In the genomic region with DNA sequence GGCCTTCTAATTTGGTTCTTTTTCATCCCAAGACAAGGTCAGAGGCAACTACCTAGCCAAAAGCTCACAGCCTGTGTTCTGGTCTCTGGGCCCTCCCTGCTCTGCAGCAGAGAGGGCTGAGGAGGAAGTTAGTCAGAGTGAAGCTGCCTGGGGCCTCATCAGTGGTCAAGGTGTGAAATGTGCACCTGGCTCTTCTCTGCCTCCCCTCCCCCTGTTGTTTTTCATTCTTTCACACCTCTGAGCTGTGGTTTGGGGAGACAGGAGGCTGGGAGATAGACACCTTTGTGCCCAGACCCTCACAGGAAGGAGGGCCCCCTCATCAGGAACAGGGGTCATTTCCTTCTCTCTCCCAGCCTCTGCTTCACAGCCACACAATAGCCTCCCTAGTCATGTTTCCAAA, we compare ENCODE assay signal across 25 mouse cellular contexts. TPM values are rescaled to one million over a fixed set of nuclear protein-coding genes. Genes with fewer than 3 reads are reported as not detected.
DNase-seq lines count a peak whose midpoint lies in the region; ATAC-seq and TF ChIP-seq lines count a peak whose summit lies in the region.
"Had no signal": no experiment of that assay in that cellular context is flagged by ENCODE, and none has a peak within 500 bp of the region (broad histone marks: within the 10 kb centered on the region; RNA-seq: fewer than 3 reads in every experiment).

No protein-coding gene starts in this region.

- DNase-seq in A20 (ENCODE audit: low read depth, low spot score), result peak; percentile 68
- peak; percentile 81 for DNase-seq in induced T-regulatory cell, adult 2 months (ENCODE audit: low read depth)
- DNase-seq in forebrain, embryonic 11.5 days (ENCODE audit: low spot score), result no peak
- no peak for DNase-seq in hindbrain, embryonic 14.5 days (ENCODE audit: low spot score)
- DNase-seq: adrenal gland, adult 8-10 months; adrenal gland, postnatal 36 days; cerebellum, adult 2 months; cerebellum, postnatal 14 days; embryo, embryonic 11 days; gastrocnemius, postnatal 14 days; heart, adult 2 months; heart, postnatal 14 days had no signal

- no peaks in the 10 kb centered on the region for H3K9me3 ChIP-seq in forebrain, embryonic 11.5 days (ENCODE audit: control insufficient read depth, low read length)
- H3K9me3 ChIP-seq in hindbrain, embryonic 14.5 days (ENCODE audit: control insufficient read depth, low read length), result no peaks in the 10 kb centered on the region
- H3K9me3 ChIP-seq in kidney, embryonic 14.5 days (ENCODE audit: control insufficient read depth, low read length), result no peaks in the 10 kb centered on the region
- H3K9me3 ChIP-seq: embryonic facial prominence, embryonic 15.5 days; forebrain, embryonic 10.5 days; heart, embryonic 15.5 days; hindbrain, embryonic 13.5 days had no signal

- no peak overlapping the region for H3K4me2 ChIP-seq in forebrain, embryonic 11.5 days (ENCODE audit: low read depth, low read length, severe bottlenecking)
- no peak overlapping the region for H3K4me2 ChIP-seq in hindbrain, embryonic 14.5 days (replicated peaks)
- H3K4me2 ChIP-seq in kidney, embryonic 14.5 days (replicated peaks; ENCODE audit: low read depth, low read length), result no peak overlapping the region
- H3K4me2 ChIP-seq: embryonic facial prominence, embryonic 15.5 days; heart, embryonic 11.5 days; heart, embryonic 15.5 days; hindbrain, embryonic 13.5 days had no signal

- H3K9ac ChIP-seq in forebrain, embryonic 11.5 days (ENCODE audit: low read length), result no peak overlapping the region
- no peak overlapping the region for H3K9ac ChIP-seq in hindbrain, embryonic 14.5 days
- H3K9ac ChIP-seq in kidney, embryonic 14.5 days (ENCODE audit: low read depth, low read length), result no peak overlapping the region
- H3K9ac ChIP-seq: embryonic facial prominence, embryonic 15.5 days; heart, embryonic 15.5 days; hindbrain, embryonic 13.5 days had no signal

- H3K27me3 ChIP-seq in small intestine, adult 2 months (ENCODE audit: control insufficient read depth, insufficient read depth, low read length), result no peaks in the 10 kb centered on the region
- peaks cover 4% of the 10 kb centered on the region; the same call in 1 of the 2 replicates for H3K27me3 ChIP-seq in forebrain, embryonic 11.5 days (ENCODE audit: control insufficient read depth, insufficient read depth, low read length)
- H3K27me3 ChIP-seq in hindbrain, embryonic 14.5 days (ENCODE audit: control insufficient read depth, insufficient read depth, low read length), result peaks cover 5% of the 10 kb centered on the region; the same call in 1 of the 2 replicates
- no peaks in the 10 kb centered on the region for H3K27me3 ChIP-seq in kidney, embryonic 14.5 days (ENCODE audit: control insufficient read depth, insufficient read depth, low read length)

- no peak overlapping the region for H3K4me3 ChIP-seq in small intestine, adult 2 months (ENCODE audit: low read depth, low read length)
- no peak overlapping the region for H3K4me3 ChIP-seq in forebrain, embryonic 11.5 days (ENCODE audit: low read depth, low read length)
- no peak overlapping the region for H3K4me3 ChIP-seq in hindbrain, embryonic 14.5 days (replicated peaks; ENCODE audit: low read length)
- H3K4me3 ChIP-seq in kidney, embryonic 14.5 days (ENCODE audit: low read length), result no peak overlapping the region
- H3K4me3 ChIP-seq: embryonic facial prominence, embryonic 15.5 days; erythroblast, embryonic 14.5 days; forebrain, embryonic 10.5 days; heart, adult 2 months; heart, embryonic 15.5 days; hindbrain, embryonic 13.5 days had no signal

- H3K36me3 ChIP-seq in small intestine, adult 2 months (ENCODE audit: control insufficient read depth, insufficient read depth, low read length), result no peaks in the 10 kb centered on the region
- H3K36me3 ChIP-seq in forebrain, embryonic 11.5 days (ENCODE audit: control insufficient read depth, insufficient read depth, low read length), result no peaks in the 10 kb centered on the region
- H3K36me3 ChIP-seq in hindbrain, embryonic 14.5 days (replicated peaks; ENCODE audit: control insufficient read depth, insufficient read depth), result no peaks in the 10 kb centered on the region
- H3K36me3 ChIP-seq in kidney, embryonic 14.5 days (ENCODE audit: control insufficient read depth, insufficient read depth, low read length), result no peaks in the 10 kb centered on the region
- H3K36me3 ChIP-seq: embryonic facial prominence, embryonic 15.5 days; forebrain, embryonic 10.5 days; heart, embryonic 15.5 days; hindbrain, embryonic 13.5 days had no signal

- H3K4me1 ChIP-seq in small intestine, adult 2 months (ENCODE audit: control insufficient read depth, insufficient read depth, insufficient read length, low read length), result peaks cover 5% of the 10 kb centered on the region; the same call in 1 of the 2 replicates
- H3K4me1 ChIP-seq in forebrain, embryonic 11.5 days (replicated peaks; ENCODE audit: control insufficient read depth, insufficient read depth, low read length), result no peaks in the 10 kb centered on the region
- H3K4me1 ChIP-seq in hindbrain, embryonic 14.5 days (replicated peaks; ENCODE audit: control insufficient read depth, insufficient read depth, low read length), result no peaks in the 10 kb centered on the region
- no peaks in the 10 kb centered on the region for H3K4me1 ChIP-seq in kidney, embryonic 14.5 days (ENCODE audit: control insufficient read depth, insufficient read depth, low read length)
- H3K4me1 ChIP-seq: hindbrain, embryonic 13.5 days had no signal

- ATAC-seq in CD4-positive, CD25-positive, alpha-beta regulatory T cell, adult 4 months, result peak; percentile 69
- no peak for ATAC-seq in forebrain, embryonic 11.5 days (replicated peaks; ENCODE audit: low FRiP score)
- no peak for ATAC-seq in hindbrain, embryonic 14.5 days (ENCODE audit: low FRiP score)
- ATAC-seq in kidney, embryonic 14.5 days (ENCODE audit: low FRiP score, low TSS enrichment), result no peak
- ATAC-seq: forebrain, embryonic 16.5 days; Patski had no signal

- TF ChIP-seq POLR2A in small intestine, adult 2 months (IDR thresholded peaks at IDR 0.05; ENCODE audit: low read depth, low read length), result no peak

- peak overlapping the region; percentile 55 for H3K27ac ChIP-seq in small intestine, adult 2 months (ENCODE audit: insufficient read depth, low read depth, low read length)
- no peak overlapping the region for H3K27ac ChIP-seq in forebrain, embryonic 11.5 days (ENCODE audit: low read depth, low read length)
- no peak overlapping the region for H3K27ac ChIP-seq in hindbrain, embryonic 14.5 days
- no peak overlapping the region for H3K27ac ChIP-seq in kidney, embryonic 14.5 days (ENCODE audit: low read depth, low read length)
- H3K27ac ChIP-seq: embryonic facial prominence, embryonic 15.5 days; forebrain, embryonic 10.5 days; heart, adult 2 months; heart, embryonic 15.5 days; hindbrain, embryonic 13.5 days had no signal

- TF ChIP-seq CTCF in small intestine, adult 2 months (IDR thresholded peaks at IDR 0.05; ENCODE audit: extremely low read depth, insufficient read length, insufficient replicate concordance, low read depth, low read length), result no peak

RNA-seq across cellular contexts. Expression of gene Cxcr3, which starts 3.1 kb away (rescaled TPM):
- polyA plus RNA-seq in CD4-positive, CD25-positive, alpha-beta regulatory T cell, adult 4 months (2017; shearing (Covaris generic)), result 100 to 1,000 TPM; 155 to 211 TPM
- polyA plus RNA-seq in small intestine, adult 2 months (2012; rRNA removed), result 6.7 and 7.4 TPM in 2 replicates
- 0.11 TPM in 1 of 2 replicates, not detected in the other for polyA plus RNA-seq in forebrain, embryonic 11.5 days (2014; fragmentation: Nextera tagmentation; extraction: Ambion mirVana)
- polyA plus RNA-seq in hindbrain, embryonic 14.5 days (2014; fragmentation: Nextera tagmentation; extraction: Ambion mirVana), result 0.20 TPM in 1 of 2 replicates, not detected in the other
- polyA plus RNA-seq in kidney, embryonic 14.5 days (2014; fragmentation: Nextera tagmentation; extraction: Ambion mirVana), result 0.39 TPM in 1 of 2 replicates, not detected in the other
- polyA plus RNA-seq: erythroblast, embryonic 14.5 days; forebrain, embryonic 16.5 days; heart, embryonic 11.5 days; Patski had no signal

RNA-seq across cellular contexts. Expression of gene Gm4779, which starts 57.0 kb away (rescaled TPM):
- 1 to 10 TPM in 1 of 2 experiments, not detected in 1; 1.4 TPM for polyA plus RNA-seq in CD4-positive, CD25-positive, alpha-beta regulatory T cell, adult 4 months (2017; shearing (Covaris generic))
- polyA plus RNA-seq in small intestine, adult 2 months (2012; rRNA removed), result not detected in 2 replicates
- not detected in 2 replicates for polyA plus RNA-seq in forebrain, embryonic 11.5 days (2014; fragmentation: Nextera tagmentation; extraction: Ambion mirVana)
- not detected in 2 replicates for polyA plus RNA-seq in hindbrain, embryonic 14.5 days (2014; fragmentation: Nextera tagmentation; extraction: Ambion mirVana)
- 0.56 and 0.81 TPM in 2 replicates for polyA plus RNA-seq in kidney, embryonic 14.5 days (2014; fragmentation: Nextera tagmentation; extraction: Ambion mirVana)
- polyA plus RNA-seq: embryonic facial prominence, embryonic 11.5 days; erythroblast, embryonic 14.5 days; forebrain, embryonic 10.5 days; forebrain, embryonic 16.5 days; heart, adult 2 months; hindbrain, embryonic 13.5 days; Patski had no signal

RNA-seq across cellular contexts. Expression of gene 8030474K03Rik, which starts 57.3 kb away (rescaled TPM):
- 1 to 10 TPM in 1 of 2 experiments, not detected in 1; 2.6 TPM for polyA plus RNA-seq in CD4-positive, CD25-positive, alpha-beta regulatory T cell, adult 4 months (2017; shearing (Covaris generic))
- 0.13 TPM in 1 of 2 replicates, not detected in the other for polyA plus RNA-seq in small intestine, adult 2 months (2012; rRNA removed)
- not detected in 2 replicates for polyA plus RNA-seq in forebrain, embryonic 11.5 days (2014; fragmentation: Nextera tagmentation; extraction: Ambion mirVana)
- not detected in 2 replicates for polyA plus RNA-seq in hindbrain, embryonic 14.5 days (2014; fragmentation: Nextera tagmentation; extraction: Ambion mirVana)
- 0.26 and 0.81 TPM in 2 replicates for polyA plus RNA-seq in kidney, embryonic 14.5 days (2014; fragmentation: Nextera tagmentation; extraction: Ambion mirVana)
- polyA plus RNA-seq: erythroblast, embryonic 14.5 days; frontal cortex, adult 2 months; heart, adult 2 months; heart, embryonic 11.5 days had no signal

Comparison
In these comparisons a context has a peak if more than half of its experiments do, and no peak if none do; other contexts are left out.
1. DNase-seq: peak in A20 (single experiment) and induced T-regulatory cell, adult 2 months (single experiment); none in forebrain, embryonic 11.5 days (single experiment) and hindbrain, embryonic 14.5 days (single experiment).
2. RNA of gene Cxcr3, which starts 3.1 kb away (polyA plus RNA-seq): 155 to 211 TPM in CD4-positive, CD25-positive, alpha-beta regulatory T cell, adult 4 months; 6.7 to 7.4 TPM in small intestine, adult 2 months, 0.39 TPM in kidney, embryonic 14.5 days, 0.11 TPM in forebrain, embryonic 11.5 days and 0.20 TPM in hindbrain, embryonic 14.5 days; every median in the first group is over 10 times any median in the second.